Mouse (Mus musculus) neural tube, embryonic 12.5 days (tissue): ENCODE results near the gene Lsm10. TPM values are rescaled to one million over a fixed set of nuclear protein-coding genes. Genes with fewer than 3 reads are reported as not detected.

ENCODE experiments used
- ATAC-seq: fragments of 200-750 bp; cut with Nextera tagmentation; 2 replicates; pipeline ENCODE4 v1.8.0; 2017; ENCODE audit warnings: low read depth, mild to moderate bottlenecking, moderate TSS enrichment, moderate library complexity; ENCODE audit not compliant: low FRiP score
- H3K27ac ChIP-seq: fragments of 300-500 bp; sonication (generic); 2 replicates; pipeline ENCODE4 v1.5.1; 2016
- H3K27me3 ChIP-seq: fragments of 300-500 bp; sonication (generic); replicated peaks from 2 replicates; pipeline ENCODE4 v1.6.1; 2016; ENCODE audit warnings: mild to moderate bottlenecking
- H3K36me3 ChIP-seq: fragments of 300-500 bp; sonication (generic); 2 replicates; pipeline ENCODE4 v1.6.1; 2016; ENCODE audit warnings: mild to moderate bottlenecking
- H3K4me1 ChIP-seq: fragments of 300-500 bp; sonication (generic); 2 replicates; pipeline ENCODE4 v1.6.1; 2016
- H3K4me2 ChIP-seq: fragments of 300-500 bp; sonication (generic); replicated peaks from 2 replicates; pipeline ENCODE4 v1.6.1; 2016; ENCODE audit warnings: mild to moderate bottlenecking
- H3K4me3 ChIP-seq: fragments of 300-500 bp; sonication (generic); 2 replicates; pipeline ENCODE4 v1.5.1; 2016
- H3K9ac ChIP-seq: fragments of 300-500 bp; sonication (generic); 2 replicates; pipeline ENCODE4 v1.6.1; 2016; ENCODE audit warnings: mild to moderate bottlenecking
- H3K9me3 ChIP-seq: fragments of 300-500 bp; sonication (generic); 2 replicates; pipeline ENCODE4 v1.6.1; 2016; ENCODE audit warnings: mild to moderate bottlenecking
- WGBS: fragments of 180-500 bp; shearing (Covaris S2); methylation state at CpG from one replicate; pipeline ENCODE4 v1.1.7; 2016; 5-methylcytosine and 5-hydroxymethylcytosine counted together
- polyA plus RNA-seq: library from polyadenylated mRNA; unstranded; fragments of >200 nt; fragmentation: Nextera tagmentation; extraction: Ambion mirVana; gene quantifications from 2 replicates; pipeline ENCODE4 v1.2.1, GENCODE M21; 2016

Lsm10 gene
- polyA plus RNA-seq, 1 experiment from 2014 or later = 38.9 TPM

DNA sequence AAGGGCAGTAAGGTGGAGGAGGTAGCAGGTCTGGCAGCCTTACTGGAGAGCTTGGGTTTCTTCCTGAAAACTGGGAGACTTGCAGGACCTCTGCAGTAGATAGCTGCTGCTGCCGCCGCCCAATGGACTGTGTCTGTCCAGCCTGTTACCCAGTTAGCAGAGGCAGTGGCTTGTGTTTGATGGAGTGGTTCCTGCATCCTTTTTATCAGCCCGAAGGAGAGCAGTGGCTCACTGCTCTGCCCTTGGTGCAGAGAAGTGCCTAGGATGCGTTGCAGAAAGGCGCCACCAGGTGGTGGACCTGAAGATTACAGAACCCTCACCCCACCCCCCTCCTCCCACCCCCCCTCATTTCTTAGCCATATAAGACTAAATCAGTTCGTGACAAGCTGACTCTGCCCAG, 17.5 kb downstream of the Lsm10 start:
- H3K9me3 ChIP-seq = no peaks in the 10 kb centered on the region
- no peak for ATAC-seq
- no peak overlapping the region for H3K4me3 ChIP-seq
- H3K27ac ChIP-seq = no peak overlapping the region
- no peaks in the 10 kb centered on the region for H3K27me3 ChIP-seq
- H3K4me1 ChIP-seq = peaks cover 36% of the 10 kb centered on the region
- WGBS = 10% methylated on average over 6 of the region's 6 CpGs
- H3K36me3 ChIP-seq = peaks cover 6% of the 10 kb centered on the region
- H3K9ac ChIP-seq = no peak overlapping the region
- no peak overlapping the region for H3K4me2 ChIP-seq

DNA sequence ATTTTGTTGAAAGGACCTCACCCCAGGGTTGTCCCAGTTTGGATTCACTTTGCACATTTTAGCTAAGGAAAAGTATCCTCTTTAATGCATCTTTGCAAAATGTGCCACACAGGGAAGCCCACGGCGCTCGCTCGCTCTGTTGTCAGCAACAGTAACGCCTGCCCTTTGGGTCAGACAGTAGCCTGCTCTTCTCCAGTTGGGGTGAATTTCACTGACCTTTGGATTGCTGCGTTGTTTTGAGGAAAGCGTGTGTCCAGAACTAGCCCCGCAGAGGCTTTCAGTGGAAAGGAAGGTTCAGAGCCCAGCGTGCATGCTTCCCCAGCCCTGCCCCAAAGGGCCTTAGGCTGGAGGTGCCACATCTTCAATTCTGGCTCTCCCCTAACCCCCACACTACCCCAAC, 19.0 kb downstream of the Lsm10 start:
- Histone ChIP-seq H3K27ac (no peak overlapping the region), H3K4me2 (no peak overlapping the region), H3K36me3 (peaks cover 6% of the 10 kb centered on the region), H3K4me3 (no peak overlapping the region), H3K4me1 (peaks cover 24% of the 10 kb centered on the region), H3K9me3 (no peaks in the 10 kb centered on the region), H3K9ac (no peak overlapping the region), H3K27me3 (no peaks in the 10 kb centered on the region)
- ATAC-seq = no peak
- 83% methylated on average over 9 of the region's 9 CpGs for WGBS

DNA sequence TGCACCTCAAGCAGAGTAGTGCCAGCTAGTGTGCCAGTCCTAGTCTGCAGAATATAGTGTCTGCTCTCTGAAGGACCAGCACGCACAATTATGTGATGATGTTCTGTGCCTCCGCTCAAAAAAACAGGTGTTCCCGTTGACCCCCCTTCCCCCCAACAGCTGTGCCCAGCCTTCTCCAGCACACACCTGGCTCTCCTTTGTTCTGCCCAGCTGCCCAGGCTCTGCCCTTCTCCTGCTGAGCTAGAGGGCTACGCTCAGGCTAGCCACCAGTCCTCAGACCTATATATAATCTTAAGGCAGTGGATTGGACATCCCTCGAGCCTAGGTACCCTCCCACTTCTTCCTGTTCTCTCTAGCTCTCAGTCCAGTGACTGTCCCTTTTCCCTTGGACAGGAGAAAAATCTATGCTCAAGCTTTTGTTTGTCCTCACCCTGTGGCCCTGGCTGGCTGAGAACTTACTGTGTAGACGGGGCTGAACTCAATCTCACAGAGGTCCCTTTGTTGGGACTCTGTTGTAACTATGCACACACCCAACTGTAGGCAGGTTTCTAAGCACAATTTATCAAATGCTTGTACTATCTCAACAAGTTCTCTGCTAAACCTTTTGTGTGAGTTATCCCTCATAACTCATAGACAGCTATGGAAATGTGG, 19.6 kb downstream of the Lsm10 start:
- WGBS = 70% methylated on average over 6 of the region's 6 CpGs

DNA sequence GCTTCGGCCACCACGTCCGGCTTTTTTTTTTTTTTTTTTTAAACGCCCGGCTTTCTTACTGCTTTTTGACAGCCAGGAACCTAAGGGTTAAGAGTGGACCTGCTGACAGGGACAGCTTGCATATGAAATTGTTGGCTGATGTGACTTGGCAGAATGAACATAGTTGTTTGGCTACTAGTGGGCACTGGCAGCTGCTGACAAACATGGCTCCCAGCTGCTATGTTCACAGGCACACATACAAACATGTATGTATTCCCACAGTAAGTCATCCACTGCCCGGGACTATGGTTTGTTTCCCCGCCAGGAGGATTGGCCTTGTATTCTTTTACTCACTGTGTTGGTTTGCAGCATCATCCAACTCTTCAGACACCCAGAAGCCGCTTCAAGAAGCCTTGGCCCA, 20.7 kb downstream of the Lsm10 start:
- no peak for ATAC-seq
- no peak overlapping the region for H3K27ac ChIP-seq
- WGBS = 86% methylated on average over 8 of the region's 8 CpGs
- H3K27me3 ChIP-seq = no peaks in the 10 kb centered on the region
- H3K4me2 ChIP-seq = no peak overlapping the region
- no peak overlapping the region for H3K4me3 ChIP-seq
- H3K9ac ChIP-seq = no peak overlapping the region
- H3K4me1 ChIP-seq = 0 out of 2 replicates have a peak, but pooled peaks cover 14% of the 10 kb centered on the region
- H3K36me3 ChIP-seq = peaks cover 14% of the 10 kb centered on the region
- H3K9me3 ChIP-seq = peaks cover 14% of the 10 kb centered on the region

More for the DNA sequence above, 19.6 kb downstream of the Lsm10 start:
- Histone ChIP-seq H3K27ac (no peak overlapping the region), H3K27me3 (no peaks in the 10 kb centered on the region), H3K4me1 (peaks cover 18% of the 10 kb centered on the region), H3K9me3 (peaks cover 3% of the 10 kb centered on the region; the same call in 1 of the 2 replicates), H3K9ac (no peak overlapping the region), H3K36me3 (peaks cover 10% of the 10 kb centered on the region), H3K4me3 (no peak overlapping the region), H3K4me2 (no peak overlapping the region)
- ATAC-seq = no peak

DNA sequence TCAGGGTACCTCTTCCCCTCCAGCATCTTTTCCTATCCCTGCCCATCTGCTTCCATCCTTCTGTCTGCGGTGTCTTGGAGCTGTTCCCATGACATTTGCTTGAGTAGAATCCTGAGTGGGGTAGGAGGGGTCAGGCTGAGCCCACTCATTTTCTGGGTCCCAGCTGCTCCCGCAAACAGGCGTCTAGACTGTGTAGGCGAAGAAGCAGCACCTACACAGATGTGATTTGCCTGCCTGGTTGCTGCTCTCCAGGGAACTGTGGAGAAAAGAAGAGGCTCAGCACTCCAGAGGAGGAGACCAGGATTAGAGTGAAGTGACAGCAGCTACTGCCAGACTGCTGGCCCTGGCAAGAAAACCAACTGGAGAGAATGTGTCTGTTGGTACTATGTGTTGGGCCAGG, 22.2 kb downstream of the Lsm10 start:
- WGBS = 89% methylated on average over 4 of the region's 4 CpGs
- no peak for ATAC-seq
- H3K9me3 ChIP-seq = peaks cover 14% of the 10 kb centered on the region

DNA sequence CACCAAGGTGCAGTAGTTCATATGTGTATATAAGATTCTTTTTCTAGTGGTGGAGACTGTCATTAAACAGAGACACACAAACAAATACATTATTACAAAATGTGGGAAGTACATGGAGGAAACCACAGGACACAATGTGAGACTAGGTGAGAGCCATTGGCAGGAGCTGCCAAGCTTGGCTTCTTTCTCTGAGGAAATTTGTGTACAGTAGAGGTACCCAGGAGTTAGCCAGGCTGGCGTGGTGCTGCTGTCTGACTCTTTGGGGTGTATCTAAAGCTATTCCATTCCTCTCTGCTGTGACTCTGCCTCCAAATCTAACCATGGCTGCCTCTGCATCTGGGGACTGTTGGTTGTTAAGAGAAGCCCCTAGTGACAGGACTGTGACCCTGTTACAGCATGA, 22.6 kb downstream of the Lsm10 start:
- no peak overlapping the region for H3K4me3 ChIP-seq
- H3K27ac ChIP-seq = no peak overlapping the region
- no peak overlapping the region for H3K4me2 ChIP-seq
- H3K9ac ChIP-seq = no peak overlapping the region
- no peaks in the 10 kb centered on the region for H3K27me3 ChIP-seq
- H3K9me3 ChIP-seq = peaks cover 14% of the 10 kb centered on the region
- H3K36me3 ChIP-seq = peaks cover 18% of the 10 kb centered on the region
- 89% methylated on average over 1 of the region's 1 CpGs for WGBS
- 0 out of 2 replicates have a peak, but pooled peaks cover 5% of the 10 kb centered on the region for H3K4me1 ChIP-seq
- ATAC-seq = no peak

More for the DNA sequence above, 22.2 kb downstream of the Lsm10 start:
- H3K9ac ChIP-seq = no peak overlapping the region
- no peaks in the 10 kb centered on the region for H3K27me3 ChIP-seq
- no peak overlapping the region for H3K4me3 ChIP-seq
- H3K4me1 ChIP-seq = 0 out of 2 replicates have a peak, but pooled peaks cover 9% of the 10 kb centered on the region
- no peak overlapping the region for H3K27ac ChIP-seq
- H3K36me3 ChIP-seq = peaks cover 18% of the 10 kb centered on the region
- H3K4me2 ChIP-seq = no peak overlapping the region

DNA sequence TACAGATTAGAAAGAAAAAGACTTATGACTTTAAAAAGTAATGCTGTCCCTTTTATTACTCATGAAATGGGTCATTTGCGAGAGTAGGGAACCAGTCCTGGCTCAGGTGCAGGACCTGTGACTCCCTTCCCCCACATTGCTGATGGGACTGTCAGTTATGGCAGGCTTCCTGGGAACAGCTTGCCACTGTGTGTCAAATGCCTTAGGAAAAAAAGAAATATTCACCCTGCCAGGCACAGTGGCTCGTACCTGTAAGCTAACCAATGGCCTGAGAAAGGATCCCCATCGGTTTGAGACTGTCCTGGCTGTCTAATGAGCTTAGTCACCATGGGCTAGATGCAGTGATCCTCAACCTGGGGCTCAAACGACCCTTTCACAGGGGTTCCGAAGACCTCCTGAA, 23.6 kb downstream of the Lsm10 start:
- Histone ChIP-seq H3K9ac (no peak overlapping the region), H3K27me3 (no peaks in the 10 kb centered on the region), H3K4me3 (no peak overlapping the region), H3K4me1 (0 out of 2 replicates have a peak, but pooled peaks cover 5% of the 10 kb centered on the region), H3K36me3 (peaks cover 25% of the 10 kb centered on the region), H3K9me3 (peaks cover 14% of the 10 kb centered on the region), H3K27ac (no peak overlapping the region), H3K4me2 (no peak overlapping the region)
- WGBS = 89% methylated on average over 5 of the region's 5 CpGs
- no peak for ATAC-seq

DNA sequence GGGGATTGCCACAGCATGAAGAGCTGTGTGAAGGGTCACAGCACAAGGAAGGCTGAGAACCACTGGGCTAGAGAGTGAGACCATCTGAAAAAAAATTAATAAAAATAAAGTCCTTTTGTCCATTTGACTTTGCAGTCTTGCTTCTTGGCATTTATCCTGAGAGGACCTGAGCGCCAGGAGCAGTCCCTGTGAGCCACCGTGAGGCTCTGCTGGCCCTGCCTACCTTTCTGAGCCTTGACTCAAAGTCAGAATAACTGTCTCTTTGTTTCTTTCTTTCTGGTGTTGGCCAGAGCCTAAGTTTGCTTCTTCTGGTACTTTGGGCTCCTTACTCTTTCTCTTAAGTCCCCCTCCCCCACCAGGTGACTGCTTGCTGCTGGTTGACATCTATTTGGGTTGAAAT, 24.1 kb downstream of the Lsm10 start:
- Histone ChIP-seq H3K9ac (no peak overlapping the region), H3K4me3 (no peak overlapping the region), H3K9me3 (peaks cover 14% of the 10 kb centered on the region), H3K4me1 (0 out of 2 replicates have a peak, but pooled peaks cover 5% of the 10 kb centered on the region), H3K4me2 (no peak overlapping the region), H3K36me3 (peaks cover 30% of the 10 kb centered on the region), H3K27ac (no peak overlapping the region), H3K27me3 (no peaks in the 10 kb centered on the region)
- 94% methylated on average over 2 of the region's 2 CpGs for WGBS
- no peak for ATAC-seq

DNA sequence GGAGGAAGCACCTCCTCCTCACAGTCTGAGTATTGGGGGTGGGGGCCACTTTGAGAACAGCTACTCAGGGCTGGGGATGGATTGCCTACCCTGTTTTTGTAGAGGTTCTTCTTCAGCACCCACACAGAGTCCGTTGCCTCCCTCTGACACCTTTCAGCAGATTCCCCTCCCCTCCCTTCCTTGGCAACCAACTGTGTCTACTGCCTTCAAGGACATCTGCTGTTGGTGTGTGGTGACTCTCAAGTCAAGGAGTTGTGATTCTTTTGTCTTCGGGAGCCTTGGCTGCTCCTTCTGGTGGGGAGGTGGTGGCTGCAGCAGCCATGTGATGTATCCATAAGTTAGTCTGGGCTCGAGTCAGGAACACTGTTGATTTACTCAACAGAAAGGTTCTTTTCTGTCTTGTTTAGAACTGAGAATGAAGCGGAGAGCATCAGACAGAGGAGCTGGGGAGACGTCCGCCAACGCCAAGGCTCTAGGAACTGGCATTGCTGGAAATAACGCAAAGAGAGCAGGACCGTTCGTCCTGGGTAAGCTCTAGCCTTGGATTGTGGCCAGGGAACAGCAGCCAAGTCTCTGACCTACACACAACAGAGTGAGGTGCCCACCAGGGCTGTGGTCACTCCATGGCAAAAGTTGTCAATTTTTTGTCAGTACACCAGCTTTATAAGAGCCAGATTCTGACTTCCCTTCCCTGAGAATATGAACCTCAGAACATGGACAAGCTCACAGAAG, 27.1 kb downstream of the Lsm10 start:
- H3K4me3 ChIP-seq = no peak overlapping the region
- H3K4me1 ChIP-seq = no peaks in the 10 kb centered on the region
- H3K27me3 ChIP-seq = no peaks in the 10 kb centered on the region
- ATAC-seq = no peak
- H3K27ac ChIP-seq = no peak overlapping the region
- peaks cover 14% of the 10 kb centered on the region for H3K9me3 ChIP-seq
- H3K4me2 ChIP-seq = no peak overlapping the region
- 93% methylated on average over 10 of the region's 10 CpGs for WGBS
- H3K9ac ChIP-seq = no peak overlapping the region
- H3K36me3 ChIP-seq = peaks cover 51% of the 10 kb centered on the region

DNA sequence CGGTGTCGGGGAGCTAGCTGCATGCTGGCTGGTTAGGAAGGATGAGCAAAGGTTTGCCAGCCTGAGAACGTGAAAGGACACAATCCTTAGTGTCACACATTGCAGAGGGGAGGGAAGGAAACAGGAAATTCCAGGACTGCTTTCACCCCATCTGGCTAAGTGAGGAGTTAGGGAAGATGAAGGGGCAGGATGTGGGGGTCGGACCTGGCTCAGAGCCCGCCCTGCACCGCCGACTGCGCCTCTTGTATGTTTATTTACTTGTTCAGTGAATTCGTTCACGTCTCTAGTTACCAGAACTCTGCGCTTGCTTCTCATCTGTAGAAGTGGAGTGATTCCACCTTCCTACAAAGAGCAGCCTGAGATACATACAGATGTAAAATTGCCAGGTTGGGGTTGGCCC, 34.1 kb downstream of the Lsm10 start:
- no peaks in the 10 kb centered on the region for H3K9me3 ChIP-seq
- no peak overlapping the region for H3K9ac ChIP-seq
- no peak overlapping the region for H3K4me2 ChIP-seq
- peaks cover 19% of the 10 kb centered on the region for H3K4me1 ChIP-seq
- H3K4me3 ChIP-seq = no peak overlapping the region
- ATAC-seq = no peak
- 76% methylated on average over 11 of the region's 11 CpGs for WGBS
- no peak overlapping the region for H3K27ac ChIP-seq
- H3K36me3 ChIP-seq = peaks cover 77% of the 10 kb centered on the region
- no peaks in the 10 kb centered on the region for H3K27me3 ChIP-seq

DNA sequence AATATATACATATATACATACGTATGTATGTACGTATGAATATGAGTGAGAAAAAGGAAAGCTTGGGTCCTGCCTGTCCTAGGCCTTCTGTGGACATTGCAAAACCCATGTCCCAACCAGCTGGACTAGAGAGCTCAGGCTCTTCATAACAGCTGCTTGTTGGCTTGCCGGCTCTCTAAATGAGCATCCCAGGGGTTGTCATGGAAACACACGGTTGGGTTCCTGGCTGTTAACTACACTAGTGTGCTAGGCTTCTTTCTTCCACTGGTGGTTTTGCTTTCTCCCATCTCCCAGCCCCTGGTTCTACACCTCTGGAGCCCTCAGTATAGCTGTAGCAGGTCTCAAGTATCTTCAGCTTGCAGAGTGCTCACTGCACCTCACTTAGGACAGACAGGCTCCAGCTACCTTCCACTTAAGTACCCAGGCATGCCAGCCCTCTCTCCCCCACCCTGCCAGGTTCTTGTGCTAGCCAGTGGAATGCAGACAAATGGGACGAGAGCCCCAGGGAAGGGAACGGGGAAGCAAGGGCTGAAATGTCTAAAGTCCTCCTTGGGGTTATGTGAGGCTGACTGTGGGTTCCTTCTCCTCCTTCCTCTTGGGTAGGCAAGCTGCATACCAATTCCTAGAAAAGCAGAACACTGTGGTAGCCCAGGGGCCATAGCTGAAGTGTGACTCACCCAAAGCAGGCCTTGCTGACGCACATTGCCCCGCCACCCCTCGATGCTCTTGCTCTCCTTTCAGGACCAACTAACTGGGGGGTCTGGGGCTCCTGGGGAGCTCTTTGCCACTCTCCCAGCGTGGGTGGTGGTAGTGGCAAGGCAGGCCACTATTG, 35.1 kb downstream of the Lsm10 start:
- no peak overlapping the region for H3K9ac ChIP-seq
- peaks cover 19% of the 10 kb centered on the region for H3K4me1 ChIP-seq
- H3K27ac ChIP-seq = peak overlapping the region; percentile 2; the same call in 1 of the 2 replicates
- 50% methylated on average over 10 of the region's 10 CpGs for WGBS
- H3K4me3 ChIP-seq = no peak overlapping the region
- H3K9me3 ChIP-seq = no peaks in the 10 kb centered on the region
- H3K27me3 ChIP-seq = no peaks in the 10 kb centered on the region
- ATAC-seq = no peak
- no peak overlapping the region for H3K4me2 ChIP-seq
- peaks cover 77% of the 10 kb centered on the region for H3K36me3 ChIP-seq

DNA sequence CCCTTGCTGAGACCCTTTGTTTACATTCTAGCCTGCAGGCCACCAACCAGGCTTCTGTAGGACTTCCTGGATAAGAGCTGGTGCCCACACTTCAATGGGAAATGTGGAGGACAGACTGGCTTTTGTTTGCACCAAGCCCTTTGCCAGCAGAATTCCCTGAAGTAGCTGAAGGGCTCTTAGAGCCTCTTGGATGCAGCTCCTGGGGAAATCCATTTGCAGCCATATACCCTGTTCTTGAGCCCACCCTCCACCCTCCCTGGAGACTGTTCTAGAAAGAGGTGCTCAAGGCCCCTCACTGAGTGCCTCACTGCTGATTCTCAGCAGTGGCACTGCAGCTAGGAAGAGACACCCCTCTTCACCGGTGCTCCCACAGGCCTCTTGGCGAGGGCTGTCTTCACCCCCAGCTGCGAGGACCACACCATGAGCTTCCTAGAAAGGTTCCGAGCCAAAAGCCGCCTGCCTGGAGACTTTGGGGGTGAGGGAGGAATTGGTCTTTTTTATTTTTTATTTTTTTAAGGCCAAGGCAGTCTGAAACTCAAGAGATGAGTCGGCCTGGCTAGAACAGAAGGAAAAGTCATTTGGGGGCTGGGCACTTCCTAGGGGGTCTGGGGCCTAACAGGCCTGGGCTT, 36.3 kb downstream of the Lsm10 start:
- WGBS = 71% methylated on average over 6 of the region's 6 CpGs
- Histone ChIP-seq H3K4me3 (no peak overlapping the region), H3K4me2 (no peak overlapping the region; the same call in 1 of the 2 replicates), H3K27ac (no peak overlapping the region), H3K9me3 (no peaks in the 10 kb centered on the region), H3K9ac (no peak overlapping the region), H3K27me3 (no peaks in the 10 kb centered on the region), H3K36me3 (peaks cover 78% of the 10 kb centered on the region), H3K4me1 (peaks cover 19% of the 10 kb centered on the region)
- ATAC-seq = no peak
